Mouse (Mus musculus) hindbrain, embryonic 12.5 days (tissue): ENCODE data around the gene Pax6. TPM values are rescaled to one million over a fixed set of nuclear protein-coding genes. Genes with fewer than 3 reads are reported as not detected.

ENCODE experiments used
- ATAC-seq: fragments of 200-750 bp; cut with Nextera tagmentation; 2 replicates; pipeline ENCODE4 v1.8.0; 2017; ENCODE audit warnings: moderate TSS enrichment; ENCODE audit not compliant: low FRiP score
- H3K27ac ChIP-seq: fragments of 300-500 bp; sonication (generic); 2 replicates; pipeline ENCODE4 v1.5.1; 2016; ENCODE audit warnings: mild to moderate bottlenecking
- H3K27me3 ChIP-seq: fragments of 300-500 bp; sonication (generic); 2 replicates; pipeline ENCODE4 v1.6.1; 2016; ENCODE audit warnings: mild to moderate bottlenecking
- H3K36me3 ChIP-seq: fragments of 300-500 bp; sonication (generic); 2 replicates; pipeline ENCODE4 v1.6.1; 2016; ENCODE audit warnings: mild to moderate bottlenecking
- H3K4me1 ChIP-seq: fragments of 300-500 bp; sonication (generic); 2 replicates; pipeline ENCODE4 v1.6.1; 2016
- H3K4me2 ChIP-seq: fragments of 300-500 bp; sonication (generic); replicated peaks from 2 replicates; pipeline ENCODE4 v1.6.1; 2016; ENCODE audit warnings: mild to moderate bottlenecking
- H3K4me3 ChIP-seq: fragments of 300-500 bp; sonication (generic); 2 replicates; pipeline ENCODE4 v1.5.1; 2016; ENCODE audit warnings: mild to moderate bottlenecking
- H3K9ac ChIP-seq: fragments of 300-500 bp; sonication (generic); 2 replicates; pipeline ENCODE4 v1.6.1; 2016; ENCODE audit warnings: mild to moderate bottlenecking, moderate library complexity
- H3K9me3 ChIP-seq: fragments of 300-500 bp; sonication (generic); replicated peaks from 2 replicates; pipeline ENCODE4 v1.6.1; 2016; ENCODE audit warnings: mild to moderate bottlenecking
- WGBS: fragments of 180-500 bp; shearing (Covaris S2); methylation state at CpG from one replicate; pipeline ENCODE4 v1.1.7; 2016; 5-methylcytosine and 5-hydroxymethylcytosine counted together
- polyA plus RNA-seq: library from polyadenylated mRNA; unstranded; fragments of >200 nt; fragmentation: Nextera tagmentation; extraction: Ambion mirVana; gene quantifications from 2 replicates; pipeline ENCODE4 v1.2.1, GENCODE M21; 2016

The Pax6 gene
- polyA plus RNA-seq, 1 experiment from 2014 or later, result 17.9 TPM

DNA sequence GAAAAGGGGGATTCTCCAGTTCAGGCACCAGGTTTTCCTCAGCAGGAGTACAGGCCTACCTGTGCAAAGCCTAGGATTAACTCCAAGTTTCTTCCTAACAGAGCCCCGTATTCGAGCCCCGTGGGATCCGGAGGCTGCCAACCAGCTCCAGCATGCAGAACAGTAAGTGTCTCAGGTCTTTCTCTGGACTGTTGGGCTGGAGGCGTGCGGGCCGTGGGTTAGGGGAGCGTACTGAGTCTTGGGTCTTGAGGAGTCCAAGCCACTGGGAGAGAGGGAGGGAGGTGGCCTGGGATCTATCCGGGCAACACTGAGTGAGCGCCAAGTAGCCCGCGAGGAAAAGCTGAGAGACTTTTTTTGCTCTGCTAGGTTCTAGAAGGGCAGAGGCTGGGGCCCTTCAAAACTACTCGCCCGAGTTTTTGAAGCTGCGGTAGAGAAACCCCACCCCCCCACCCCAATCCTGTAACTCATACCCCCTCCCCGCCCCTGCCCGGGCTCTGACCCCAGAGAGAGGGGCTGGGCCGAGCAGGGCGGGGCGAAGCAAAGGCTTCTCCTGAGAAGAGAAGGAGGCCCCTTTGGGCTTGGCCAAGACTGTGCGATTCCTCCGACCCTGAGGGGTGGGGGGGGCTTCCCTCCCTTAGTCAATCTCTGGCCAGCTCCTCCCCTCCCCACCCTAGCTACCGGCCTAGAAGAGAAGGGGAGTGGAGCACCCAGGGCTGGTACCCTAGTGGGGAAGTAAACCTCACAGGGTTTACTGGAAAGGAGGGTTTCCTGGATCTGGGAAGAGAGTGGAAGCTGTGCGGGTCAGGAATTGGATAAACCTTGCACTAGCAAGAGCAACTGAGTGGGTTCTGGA lies 11.7 kb downstream of the Pax6 start:
- Histone ChIP-seq H3K27me3 (peaks cover 83% of the 10 kb centered on the region), H3K36me3 (no peaks in the 10 kb centered on the region), H3K27ac (peak overlapping the region; percentile 40; the same call in 1 of the 2 replicates), H3K9ac (peak overlapping the region; percentile 49), H3K4me1 (peaks cover 38% of the 10 kb centered on the region), H3K4me2 (peak overlapping the region; percentile 61), H3K9me3 (no peaks in the 10 kb centered on the region), H3K4me3 (peak overlapping the region; percentile 51)
- peak; percentile 84 for ATAC-seq
- WGBS, result 1% methylated on average over 24 of the region's 24 CpGs

DNA sequence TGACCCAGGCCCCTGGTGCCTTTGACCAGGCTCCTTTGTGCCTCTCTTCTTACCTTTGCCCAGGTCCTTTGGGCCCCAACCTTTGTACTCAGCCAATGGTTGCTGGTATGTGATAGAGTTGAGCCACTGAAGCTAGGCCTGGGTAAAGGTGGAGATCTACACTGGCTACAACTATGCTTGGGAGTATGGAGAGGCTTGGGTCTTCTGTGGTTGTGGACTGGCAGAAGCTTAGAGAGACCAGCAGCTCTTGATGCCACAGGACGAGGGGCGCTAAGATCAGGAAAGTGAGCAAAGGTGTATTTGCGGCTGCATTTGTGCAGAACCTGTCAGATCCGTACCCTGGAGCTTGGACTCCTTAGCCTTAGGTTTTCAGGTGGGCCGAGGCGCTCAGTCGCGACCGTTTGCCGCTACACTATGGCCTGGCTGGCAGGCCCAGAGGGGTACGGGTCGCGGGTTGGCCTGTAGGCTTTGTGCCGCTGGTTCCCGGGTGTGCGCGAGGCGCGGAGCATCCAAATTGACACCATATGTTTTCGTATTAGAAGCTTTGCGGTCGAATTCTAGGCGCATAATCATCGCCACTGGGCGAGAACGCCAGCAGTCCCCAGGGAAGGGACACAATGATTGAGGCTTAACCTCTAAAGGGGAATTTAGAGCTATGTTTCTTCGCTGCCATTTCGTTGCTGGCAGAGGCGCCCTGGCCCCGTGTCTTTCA lies 12.5 kb downstream of the Pax6 start:
- no peaks in the 10 kb centered on the region for H3K36me3 ChIP-seq
- ATAC-seq, result peak; percentile 17; the same call in 1 of the 2 replicates
- H3K27me3 ChIP-seq, result peaks cover 85% of the 10 kb centered on the region
- H3K9me3 ChIP-seq, result no peaks in the 10 kb centered on the region
- WGBS, result 2% methylated on average over 30 of the region's 30 CpGs
- H3K9ac ChIP-seq, result peak overlapping the region; percentile 49
- peak overlapping the region; percentile 51 for H3K4me3 ChIP-seq
- 0 out of 2 replicates have a peak overlapping the region, but pooled peaks have one; percentile 40 for H3K27ac ChIP-seq
- peak overlapping the region; percentile 61 for H3K4me2 ChIP-seq
- peaks cover 34% of the 10 kb centered on the region for H3K4me1 ChIP-seq

DNA sequence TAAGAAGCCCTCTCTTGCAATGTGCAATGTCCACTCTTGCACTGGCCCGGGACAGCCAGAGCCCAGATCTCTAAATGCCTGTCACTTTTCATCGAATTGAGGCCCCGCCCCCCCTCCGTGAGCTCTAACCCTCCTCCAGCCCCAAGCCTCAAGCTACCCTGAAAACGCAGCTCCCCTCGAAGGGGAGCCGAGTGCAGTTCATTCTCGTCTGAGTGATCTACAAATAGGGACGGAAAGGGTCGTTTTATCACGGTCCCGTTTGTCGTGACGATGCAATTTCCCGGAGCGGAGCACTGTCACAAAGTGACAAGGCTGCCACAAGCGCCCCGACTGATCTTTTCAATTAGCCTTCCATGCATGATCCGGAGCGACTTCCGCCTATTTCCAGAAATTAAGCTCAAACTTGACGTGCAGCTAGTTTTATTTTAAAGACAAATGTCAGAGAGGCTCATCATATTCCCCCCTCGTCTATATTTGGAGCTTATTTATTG lies 13.4 kb downstream of the Pax6 start:
- under 1% methylated on average over 23 of the region's 23 CpGs for WGBS
- peak; percentile 23; the same call in 1 of the 2 replicates for ATAC-seq
- Histone ChIP-seq H3K36me3 (no peaks in the 10 kb centered on the region), H3K4me2 (peak overlapping the region; percentile 61), H3K9me3 (no peaks in the 10 kb centered on the region), H3K4me1 (peaks cover 39% of the 10 kb centered on the region), H3K27ac (0 out of 2 replicates have a peak overlapping the region, but pooled peaks have one; percentile 40), H3K27me3 (peaks cover 84% of the 10 kb centered on the region), H3K4me3 (peak overlapping the region; percentile 51), H3K9ac (peak overlapping the region; percentile 49)

DNA sequence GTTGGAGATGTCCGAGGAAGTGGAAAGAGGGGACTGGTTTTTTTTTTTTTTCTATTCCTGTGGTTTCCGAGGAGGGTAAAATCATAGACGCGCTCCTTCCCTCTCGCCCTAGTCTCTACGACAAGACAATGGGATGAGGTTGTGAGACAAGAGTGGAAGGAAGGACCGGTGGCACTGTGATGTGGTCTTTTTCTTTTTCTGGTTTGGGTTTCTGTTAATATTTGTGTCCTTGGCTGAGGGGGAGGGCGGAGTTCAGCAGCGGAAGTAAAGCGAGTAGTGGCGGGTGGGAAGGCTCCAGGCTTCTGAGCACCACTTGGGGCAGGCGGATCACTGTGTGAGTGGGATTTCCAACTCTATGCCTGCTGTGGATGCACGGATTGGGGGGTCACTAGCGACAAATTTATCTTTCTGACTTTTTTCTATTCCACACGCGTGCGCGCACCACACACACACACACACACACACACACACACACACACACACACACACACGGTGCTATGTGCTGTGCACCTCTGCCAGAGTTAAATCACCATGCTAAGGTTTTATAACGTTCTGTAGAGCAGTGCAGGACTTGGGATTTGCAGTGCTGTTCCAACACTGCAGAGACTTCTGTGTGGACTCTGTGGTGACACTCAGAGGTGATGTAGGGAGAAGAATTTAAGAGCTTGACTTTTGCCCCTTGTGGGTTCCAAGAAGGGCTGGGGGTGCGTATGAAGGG lies 14.1 kb downstream of the Pax6 start:
- Histone ChIP-seq H3K36me3 (no peaks in the 10 kb centered on the region), H3K27me3 (peaks cover 84% of the 10 kb centered on the region), H3K4me3 (peak overlapping the region; percentile 51), H3K9ac (peak overlapping the region; percentile 27; the same call in 1 of the 2 replicates), H3K4me1 (peaks cover 46% of the 10 kb centered on the region), H3K9me3 (no peaks in the 10 kb centered on the region), H3K4me2 (peak overlapping the region; percentile 61), H3K27ac (no peak overlapping the region)
- ATAC-seq, result no peak
- 5% methylated on average over 21 of the region's 21 CpGs for WGBS

DNA sequence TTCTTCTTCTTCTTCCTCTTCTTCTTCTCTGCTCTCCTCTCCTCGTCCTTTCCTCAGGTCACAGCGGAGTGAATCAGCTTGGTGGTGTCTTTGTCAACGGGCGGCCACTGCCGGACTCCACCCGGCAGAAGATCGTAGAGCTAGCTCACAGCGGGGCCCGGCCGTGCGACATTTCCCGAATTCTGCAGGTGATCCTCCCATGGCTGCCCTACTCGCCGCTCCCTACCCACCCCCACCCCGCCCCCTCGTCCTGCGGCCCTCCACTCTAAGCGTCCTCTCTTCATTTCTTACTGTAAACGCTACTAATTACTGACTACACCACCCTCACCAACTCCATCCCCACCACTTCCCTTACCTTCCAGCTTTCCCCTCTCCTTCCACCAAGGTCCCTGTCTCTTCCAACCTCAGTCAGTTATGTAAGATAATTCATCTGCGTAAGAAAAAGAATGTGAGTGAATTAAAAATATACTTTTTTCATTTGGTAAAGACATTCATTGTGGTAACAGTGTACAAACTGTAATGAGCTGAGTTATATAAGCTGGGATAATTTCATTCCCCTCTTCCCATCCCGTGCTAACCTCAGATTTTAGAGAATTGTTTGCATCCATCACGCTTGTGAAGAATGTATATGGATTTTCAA lies 15.2 kb downstream of the Pax6 start:
- no peaks in the 10 kb centered on the region for H3K36me3 ChIP-seq
- no peaks in the 10 kb centered on the region for H3K9me3 ChIP-seq
- no peak overlapping the region for H3K4me3 ChIP-seq
- peaks cover 80% of the 10 kb centered on the region for H3K27me3 ChIP-seq
- H3K4me2 ChIP-seq, result peak overlapping the region; percentile 25
- no peak for ATAC-seq
- no peak overlapping the region for H3K9ac ChIP-seq
- 9% methylated on average over 22 of the region's 22 CpGs for WGBS
- peaks cover 53% of the 10 kb centered on the region for H3K4me1 ChIP-seq
- H3K27ac ChIP-seq, result no peak overlapping the region

DNA sequence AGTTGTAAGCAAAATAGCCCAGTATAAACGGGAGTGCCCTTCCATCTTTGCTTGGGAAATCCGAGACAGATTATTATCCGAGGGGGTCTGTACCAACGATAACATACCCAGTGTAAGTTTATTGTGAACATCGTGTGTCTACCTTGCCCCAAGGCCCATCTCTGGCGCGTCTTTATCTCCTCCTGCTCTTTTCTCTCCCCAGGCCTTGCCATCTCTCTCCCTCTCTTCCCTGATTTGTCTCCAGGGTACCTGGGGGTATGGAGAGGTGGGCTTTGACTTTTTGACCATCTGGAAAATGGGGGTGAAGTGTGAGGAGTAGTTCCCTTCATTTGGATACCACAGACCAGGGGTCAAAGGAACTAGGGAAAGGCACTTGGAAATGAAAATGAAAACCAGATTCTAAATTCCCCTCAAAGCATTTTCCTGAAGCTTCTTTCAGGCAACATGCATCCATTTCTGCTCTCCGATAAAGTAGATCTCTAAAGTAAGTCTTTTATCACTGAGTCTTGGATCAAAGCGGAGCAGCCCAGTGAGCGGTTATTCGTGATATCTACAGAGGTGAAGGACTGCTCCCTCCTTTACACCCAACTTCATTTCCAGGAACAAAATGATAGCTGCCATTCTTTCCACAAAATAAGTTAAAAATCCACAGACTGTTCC lies 16.4 kb downstream of the Pax6 start:
- Histone ChIP-seq H3K4me3 (no peak overlapping the region), H3K9ac (no peak overlapping the region), H3K27ac (no peak overlapping the region), H3K4me1 (peaks cover 63% of the 10 kb centered on the region), H3K4me2 (no peak overlapping the region), H3K36me3 (no peaks in the 10 kb centered on the region), H3K9me3 (no peaks in the 10 kb centered on the region), H3K27me3 (peaks cover 80% of the 10 kb centered on the region)
- WGBS, result 29% methylated on average over 11 of the region's 11 CpGs
- ATAC-seq, result no peak

DNA sequence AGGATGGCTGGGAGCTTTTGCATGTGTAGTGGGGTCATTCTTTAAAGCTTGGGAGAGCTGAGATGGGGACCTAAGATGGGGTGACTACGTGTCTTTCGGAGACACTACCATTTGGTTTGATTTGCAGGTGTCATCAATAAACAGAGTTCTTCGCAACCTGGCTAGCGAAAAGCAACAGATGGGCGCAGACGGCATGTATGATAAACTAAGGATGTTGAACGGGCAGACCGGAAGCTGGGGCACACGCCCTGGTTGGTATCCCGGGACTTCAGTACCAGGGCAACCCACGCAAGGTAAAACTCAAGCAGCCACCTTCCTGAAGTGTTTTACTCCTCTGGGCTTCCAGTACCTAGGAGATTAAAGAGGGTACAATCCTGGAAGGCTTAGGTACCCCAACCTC lies 17.0 kb downstream of the Pax6 start:
- ATAC-seq, result no peak
- H3K4me1 ChIP-seq, result peaks cover 61% of the 10 kb centered on the region
- H3K9me3 ChIP-seq, result no peaks in the 10 kb centered on the region
- no peaks in the 10 kb centered on the region for H3K36me3 ChIP-seq
- no peak overlapping the region for H3K9ac ChIP-seq
- H3K27ac ChIP-seq, result no peak overlapping the region
- WGBS, result 28% methylated on average over 11 of the region's 11 CpGs
- no peak overlapping the region for H3K4me3 ChIP-seq
- H3K4me2 ChIP-seq, result no peak overlapping the region
- peaks cover 78% of the 10 kb centered on the region for H3K27me3 ChIP-seq

DNA sequence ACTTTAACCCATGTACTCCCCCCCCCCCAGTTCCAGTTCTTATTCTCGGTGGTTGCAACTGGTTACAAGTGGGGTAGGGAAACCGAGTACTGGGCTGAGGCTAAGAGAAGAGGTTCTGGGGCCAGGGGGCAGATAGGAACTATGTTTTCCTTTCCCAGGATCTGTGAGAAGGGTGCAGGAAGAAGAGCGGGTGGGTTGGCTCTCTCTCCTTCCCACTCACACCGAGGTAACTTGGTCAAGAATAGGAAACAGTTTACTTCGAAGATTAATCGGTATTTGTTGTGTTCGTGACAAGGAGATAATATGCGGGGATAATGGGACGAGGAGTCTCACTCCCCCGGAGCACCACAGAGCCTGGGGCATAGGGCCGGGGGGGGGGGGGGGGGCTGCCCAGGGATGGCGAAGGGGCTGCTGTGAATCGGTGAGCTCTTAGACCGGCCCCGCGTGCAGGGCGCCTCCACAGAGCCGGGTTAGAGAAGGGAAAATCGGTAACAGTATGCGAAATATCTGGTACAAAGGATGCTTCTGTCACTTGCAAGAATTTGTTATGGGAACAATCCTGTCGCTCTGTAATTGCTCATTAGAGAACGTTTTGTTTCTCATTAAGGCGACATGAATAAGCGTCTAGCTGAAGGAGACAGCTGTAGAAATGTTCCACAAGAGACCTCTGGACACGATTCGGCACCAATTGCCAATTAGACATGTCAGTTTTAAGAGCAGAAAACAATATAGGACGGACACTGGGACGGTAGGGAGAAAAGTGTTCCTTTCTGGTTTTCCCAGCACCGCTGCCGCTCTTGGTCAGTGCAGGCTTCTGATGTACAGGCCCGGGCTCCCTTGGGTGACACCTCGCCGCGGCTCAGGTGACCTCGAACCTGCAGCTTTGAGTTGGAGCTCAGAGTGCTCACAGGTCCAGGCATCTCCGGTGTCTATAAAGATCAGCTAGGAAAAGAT lies 17.9 kb downstream of the Pax6 start:
- no peak overlapping the region for H3K4me3 ChIP-seq
- no peak overlapping the region for H3K9ac ChIP-seq
- peak overlapping the region; percentile 8; the same call in 1 of the 2 replicates for H3K4me2 ChIP-seq
- peaks cover 57% of the 10 kb centered on the region for H3K4me1 ChIP-seq
- no peak overlapping the region; the same call in 1 of the 2 replicates for H3K27ac ChIP-seq
- H3K27me3 ChIP-seq, result peaks cover 75% of the 10 kb centered on the region
- 3% methylated on average over 35 of the region's 36 CpGs for WGBS
- H3K9me3 ChIP-seq, result no peaks in the 10 kb centered on the region
- no peak for ATAC-seq
- H3K36me3 ChIP-seq, result no peaks in the 10 kb centered on the region

DNA sequence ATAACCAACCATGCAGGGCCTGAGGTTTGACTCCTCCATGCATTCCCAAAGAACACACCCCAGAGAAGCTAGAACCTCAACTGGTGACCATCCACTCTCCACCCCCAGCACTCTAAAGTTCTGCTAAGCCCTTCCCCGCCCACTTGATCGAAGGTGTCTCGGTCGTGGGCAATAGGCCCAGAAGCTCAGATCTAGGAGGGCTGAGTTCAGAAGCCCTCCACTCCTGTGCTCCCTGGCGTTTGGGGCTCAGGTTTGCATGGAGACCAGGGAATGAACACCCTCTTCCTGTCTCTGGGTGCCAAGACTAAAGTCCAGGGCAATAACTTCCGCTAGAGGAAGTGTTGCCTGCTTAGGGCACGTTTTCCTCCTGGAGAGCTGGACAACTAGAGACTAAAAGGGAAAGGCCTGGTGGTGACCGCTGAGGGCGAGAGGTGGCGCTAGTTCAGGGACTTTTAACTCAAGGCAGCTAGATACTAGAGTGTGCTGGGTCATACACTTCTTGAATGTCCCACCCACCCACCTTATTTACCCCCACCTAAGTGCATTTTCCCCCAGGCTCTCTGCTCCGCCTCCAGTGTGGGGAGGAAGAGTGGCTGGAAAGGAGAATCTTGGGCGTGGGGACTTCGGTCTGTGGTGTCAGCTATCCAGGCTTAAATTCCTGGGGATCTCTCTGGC lies 18.8 kb downstream of the Pax6 start:
- WGBS, result 3% methylated on average over 13 of the region's 13 CpGs
- Histone ChIP-seq H3K4me2 (peak overlapping the region; percentile 47), H3K9me3 (no peaks in the 10 kb centered on the region), H3K27ac (no peak overlapping the region; the same call in 1 of the 2 replicates), H3K4me1 (peaks cover 49% of the 10 kb centered on the region), H3K36me3 (0 out of 2 replicates have a peak, but pooled peaks cover 2% of the 10 kb centered on the region), H3K27me3 (peaks cover 76% of the 10 kb centered on the region), H3K4me3 (peak overlapping the region; percentile 10; the same call in 1 of the 2 replicates), H3K9ac (no peak overlapping the region)
- peak; percentile 32 for ATAC-seq

DNA sequence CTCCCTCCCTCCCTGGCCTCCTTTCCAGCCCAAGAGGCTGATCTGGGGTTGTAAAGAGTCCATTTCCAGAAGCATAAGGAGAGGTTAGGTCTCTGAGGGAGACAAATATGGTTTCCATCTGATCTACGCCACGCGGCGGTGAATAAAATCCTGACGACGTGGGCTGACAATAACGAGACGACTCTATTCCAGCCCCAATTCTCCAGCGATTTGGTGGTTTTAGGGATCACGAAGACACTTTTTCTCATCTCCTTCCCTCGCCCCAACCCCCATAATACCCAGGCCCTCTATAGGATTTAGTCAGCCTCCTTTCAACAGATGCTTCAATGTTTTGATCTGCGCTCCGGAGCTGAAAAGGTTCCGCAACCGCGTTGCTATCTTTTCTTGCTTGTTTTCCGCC lies 19.3 kb downstream of the Pax6 start:
- Histone ChIP-seq H3K4me3 (peak overlapping the region; percentile 10; the same call in 1 of the 2 replicates), H3K27me3 (peaks cover 78% of the 10 kb centered on the region), H3K4me2 (peak overlapping the region; percentile 47), H3K9me3 (no peaks in the 10 kb centered on the region), H3K36me3 (0 out of 2 replicates have a peak, but pooled peaks cover 6% of the 10 kb centered on the region), H3K9ac (no peak overlapping the region), H3K4me1 (peaks cover 45% of the 10 kb centered on the region), H3K27ac (no peak overlapping the region; the same call in 1 of the 2 replicates)
- no peak for ATAC-seq
- 2% methylated on average over 17 of the region's 17 CpGs for WGBS
